Mouse (Mus musculus): ENCODE data around the gene Adssl1. TPM values are rescaled to one million over a fixed set of nuclear protein-coding genes. Genes with fewer than 3 reads are reported as not detected.

The Adssl1 gene
- polyA plus RNA-seq, 1 experiment, result 72.0 TPM

DNA sequence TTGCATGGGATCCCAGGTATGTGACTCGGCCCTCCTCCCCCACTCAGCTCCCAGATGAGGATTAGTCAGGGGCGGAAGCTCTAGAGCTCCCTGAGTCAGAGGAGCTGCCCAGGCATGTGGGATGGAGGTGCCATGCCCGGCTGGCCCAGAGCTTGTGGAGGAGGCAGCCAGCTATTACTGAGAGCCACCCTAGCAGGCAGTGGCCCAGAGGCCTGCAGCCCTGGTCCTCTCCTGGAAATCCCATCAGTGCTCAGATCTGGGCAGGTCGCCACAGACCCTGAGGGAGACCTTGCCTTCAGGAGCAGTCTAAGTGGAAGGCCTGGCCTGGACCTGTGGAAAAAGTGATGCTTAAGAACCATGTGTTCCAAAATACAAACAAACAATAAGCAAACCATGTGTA lies 24.2 kb upstream of the Adssl1 start:
- H3K4me3 ChIP-seq (replicated peaks; ENCODE audit: insufficient read depth, low read depth, low read length), result no peak overlapping the region
- H3K27me3 ChIP-seq (ENCODE audit: control insufficient read depth, insufficient read depth, low read length), result no peaks in the 10 kb centered on the region
- no peak overlapping the region for H3K27ac ChIP-seq (ENCODE audit: insufficient read depth, low read length)
- 83% methylated on average over 4 of the region's 4 CpGs for WGBS
- no peak for DNase-seq
- no peak for TF ChIP-seq POLR2A (IDR thresholded peaks at IDR 0.05; ENCODE audit: borderline replicate concordance, insufficient read depth, low read length)
- no peak for TF ChIP-seq CTCF (IDR thresholded peaks at IDR 0.05; ENCODE audit: borderline replicate concordance, insufficient read depth, low read depth, low read length)
- H3K4me1 ChIP-seq (ENCODE audit: control insufficient read depth, insufficient read depth, low read length), result peaks cover 51% of the 10 kb centered on the region

- WGBS, result 82% methylated on average over 9 of the region's 9 CpGs
These were observed 23.4 kb upstream of the Adssl1 start for GRCm38 (mm10) chr12:112596454-112596853.

GRCm38 (mm10) chr12:112596891-112597500 lies 22.8 kb upstream of the Adssl1 start:
- H3K27me3 ChIP-seq (ENCODE audit: control insufficient read depth, insufficient read depth, low read length), result no peaks in the 10 kb centered on the region
- no peak for DNase-seq
- WGBS, result 83% methylated on average over 14 of the region's 14 CpGs
- no peak overlapping the region for H3K27ac ChIP-seq (ENCODE audit: insufficient read depth, low read length)
- no peak for TF ChIP-seq CTCF (IDR thresholded peaks at IDR 0.05; ENCODE audit: borderline replicate concordance, insufficient read depth, low read depth, low read length)
- TF ChIP-seq POLR2A (IDR thresholded peaks at IDR 0.05; ENCODE audit: borderline replicate concordance, insufficient read depth, low read length), result no peak
- H3K4me1 ChIP-seq (ENCODE audit: control insufficient read depth, insufficient read depth, low read length), result peaks cover 40% of the 10 kb centered on the region
- no peak overlapping the region for H3K4me3 ChIP-seq (replicated peaks; ENCODE audit: insufficient read depth, low read depth, low read length)

More at GRCm38 (mm10) chr12:112596454-112596853, 23.4 kb upstream of the Adssl1 start:
- Histone ChIP-seq H3K4me1 (ENCODE audit: control insufficient read depth, insufficient read depth, low read length) (peaks cover 44% of the 10 kb centered on the region), H3K4me3 (replicated peaks; ENCODE audit: insufficient read depth, low read depth, low read length) (no peak overlapping the region), H3K27me3 (ENCODE audit: control insufficient read depth, insufficient read depth, low read length) (no peaks in the 10 kb centered on the region), H3K27ac (ENCODE audit: insufficient read depth, low read length) (no peak overlapping the region)
- TF ChIP-seq POLR2A (IDR thresholded peaks at IDR 0.05; ENCODE audit: borderline replicate concordance, insufficient read depth, low read length), result no peak
- TF ChIP-seq CTCF (IDR thresholded peaks at IDR 0.05; ENCODE audit: borderline replicate concordance, insufficient read depth, low read depth, low read length), result no peak
- no peak for DNase-seq

GRCm38 (mm10) chr12:112597618-112598017 lies 22.2 kb upstream of the Adssl1 start:
- no peak overlapping the region for H3K4me3 ChIP-seq (replicated peaks; ENCODE audit: insufficient read depth, low read depth, low read length)
- H3K27ac ChIP-seq (ENCODE audit: insufficient read depth, low read length), result no peak overlapping the region
- DNase-seq, result peak in 1 of 2 experiments; percentile 48
- peaks cover 34% of the 10 kb centered on the region for H3K4me1 ChIP-seq (ENCODE audit: control insufficient read depth, insufficient read depth, low read length)
- WGBS, result 57% methylated on average over 8 of the region's 8 CpGs
- TF ChIP-seq CTCF (IDR thresholded peaks at IDR 0.05; ENCODE audit: borderline replicate concordance, insufficient read depth, low read depth, low read length), result no peak
- TF ChIP-seq POLR2A (IDR thresholded peaks at IDR 0.05; ENCODE audit: borderline replicate concordance, insufficient read depth, low read length), result no peak
- no peaks in the 10 kb centered on the region for H3K27me3 ChIP-seq (ENCODE audit: control insufficient read depth, insufficient read depth, low read length)

DNA sequence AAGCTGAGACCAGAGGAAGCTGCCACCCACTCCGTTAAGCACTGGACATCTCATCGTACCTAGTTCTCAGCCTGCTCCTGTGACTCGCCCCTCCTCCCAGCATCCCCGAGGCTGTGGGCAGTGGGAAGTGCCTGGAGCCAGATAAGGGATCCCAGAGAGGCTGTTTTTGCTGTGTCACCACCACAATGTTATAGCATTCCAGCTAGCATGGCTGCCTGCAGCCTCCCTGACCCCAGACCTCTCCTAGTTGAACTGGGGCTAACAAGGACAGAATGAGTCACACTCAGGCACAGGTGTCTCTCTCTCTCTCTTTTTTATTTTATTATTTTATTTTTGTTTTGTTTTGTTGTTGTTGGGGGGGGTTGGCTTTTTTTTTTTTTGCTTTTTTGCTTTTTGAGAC lies 20.6 kb upstream of the Adssl1 start:
- peaks cover 23% of the 10 kb centered on the region for H3K4me1 ChIP-seq (ENCODE audit: control insufficient read depth, insufficient read depth, low read length)
- no peaks in the 10 kb centered on the region for H3K27me3 ChIP-seq (ENCODE audit: control insufficient read depth, insufficient read depth, low read length)
- TF ChIP-seq CTCF (IDR thresholded peaks at IDR 0.05; ENCODE audit: borderline replicate concordance, insufficient read depth, low read depth, low read length), result no peak
- TF ChIP-seq POLR2A (IDR thresholded peaks at IDR 0.05; ENCODE audit: borderline replicate concordance, insufficient read depth, low read length), result no peak
- WGBS, result 78% methylated on average over 4 of the region's 4 CpGs
- no peak for DNase-seq
- H3K27ac ChIP-seq (ENCODE audit: insufficient read depth, low read length), result no peak overlapping the region
- H3K4me3 ChIP-seq (replicated peaks; ENCODE audit: insufficient read depth, low read depth, low read length), result no peak overlapping the region

DNA sequence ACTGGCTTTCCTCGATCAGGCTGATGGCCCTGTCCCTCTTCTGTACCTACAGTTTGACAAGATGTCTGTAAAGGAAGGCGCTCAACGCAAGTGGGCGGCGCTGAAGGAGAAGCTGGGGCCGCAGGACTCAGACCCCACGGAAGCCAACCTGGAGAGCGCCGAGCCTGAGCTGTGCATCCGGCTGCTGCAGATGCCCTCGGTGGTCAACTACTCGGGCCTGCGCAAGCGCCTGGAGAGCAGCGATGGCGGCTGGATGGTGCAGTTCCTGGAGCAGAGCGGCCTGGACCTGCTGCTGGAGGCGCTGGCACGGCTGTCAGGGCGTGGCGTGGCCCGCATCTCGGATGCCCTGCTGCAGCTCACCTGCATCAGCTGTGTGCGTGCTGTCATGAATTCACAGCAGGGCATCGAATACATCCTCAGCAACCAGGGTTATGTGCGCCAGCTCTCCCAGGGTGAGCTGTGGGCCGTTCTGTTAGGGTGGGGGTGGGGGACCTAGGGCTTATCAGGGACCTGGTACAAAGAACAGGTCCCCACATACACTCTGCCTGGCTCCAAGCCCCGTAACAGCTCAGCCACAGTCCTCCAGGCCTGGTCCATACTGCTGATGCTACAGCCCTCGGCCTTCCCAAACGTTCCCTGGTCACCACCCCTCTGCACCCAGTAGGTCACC lies 19.8 kb upstream of the Adssl1 start:
- WGBS, result 86% methylated on average over 30 of the region's 30 CpGs
- Histone ChIP-seq H3K27ac (ENCODE audit: insufficient read depth, low read length) (no peak overlapping the region), H3K4me1 (ENCODE audit: control insufficient read depth, insufficient read depth, low read length) (peaks cover 16% of the 10 kb centered on the region)

DNA sequence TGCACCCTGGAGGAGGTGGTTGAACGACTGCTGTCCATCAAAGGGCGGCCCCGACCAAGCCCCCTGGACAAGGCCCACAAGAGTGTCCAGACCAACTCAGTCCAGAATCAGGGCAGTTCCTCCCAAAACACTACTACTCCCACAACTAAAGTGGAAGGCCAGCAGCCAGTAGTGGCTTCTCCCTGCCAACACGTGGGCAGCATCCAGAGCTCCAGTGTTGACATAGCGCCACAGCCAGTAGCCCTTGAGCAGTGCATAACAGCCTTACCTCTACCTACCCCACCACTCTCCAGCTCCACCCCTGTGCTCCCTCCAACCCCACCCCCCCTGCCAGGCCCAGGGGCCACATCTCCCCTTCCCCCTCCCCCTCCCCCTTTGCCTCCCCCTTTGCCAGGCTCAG lies 15.8 kb upstream of the Adssl1 start:
- no peak overlapping the region for H3K4me3 ChIP-seq (replicated peaks; ENCODE audit: insufficient read depth, low read depth, low read length)
- no peak overlapping the region for H3K27ac ChIP-seq (ENCODE audit: insufficient read depth, low read length)
- WGBS, result 88% methylated on average over 5 of the region's 5 CpGs

More for the DNA sequence above, 19.8 kb upstream of the Adssl1 start:
- Histone ChIP-seq H3K27me3 (ENCODE audit: control insufficient read depth, insufficient read depth, low read length) (no peaks in the 10 kb centered on the region), H3K4me3 (replicated peaks; ENCODE audit: insufficient read depth, low read depth, low read length) (no peak overlapping the region)
- TF ChIP-seq POLR2A (IDR thresholded peaks at IDR 0.05; ENCODE audit: borderline replicate concordance, insufficient read depth, low read length) (no peak), CTCF (IDR thresholded peaks at IDR 0.05; ENCODE audit: borderline replicate concordance, insufficient read depth, low read depth, low read length) (no peak)
- no peak for DNase-seq

More for the DNA sequence above, 15.8 kb upstream of the Adssl1 start:
- Histone ChIP-seq H3K27me3 (ENCODE audit: control insufficient read depth, insufficient read depth, low read length) (no peaks in the 10 kb centered on the region), H3K4me1 (ENCODE audit: control insufficient read depth, insufficient read depth, low read length) (no peaks in the 10 kb centered on the region; the same call in 1 of the 2 replicates)
- TF ChIP-seq CTCF (IDR thresholded peaks at IDR 0.05; ENCODE audit: borderline replicate concordance, insufficient read depth, low read depth, low read length) (no peak), POLR2A (IDR thresholded peaks at IDR 0.05; ENCODE audit: borderline replicate concordance, insufficient read depth, low read length) (no peak)
- no peak for DNase-seq
